Mouse (Mus musculus) liver, embryonic 16.5 days (tissue): ENCODE measurements around the gene Adamtsl3. TPM values are rescaled to one million over a fixed set of nuclear protein-coding genes. Genes with fewer than 3 reads are reported as not detected.

Experiments
- ATAC-seq: fragments of 200-750 bp; cut with Nextera tagmentation; 2 replicates; pipeline ENCODE4 v1.8.0; 2017; ENCODE audit warnings: low read depth, mild to moderate bottlenecking, moderate number of reproducible peaks, moderate library complexity
- H3K27ac ChIP-seq: fragments of 300-500 bp; sonication (generic); 2 replicates; pipeline ENCODE4 v1.5.1; 2014; ENCODE audit warnings: mild to moderate bottlenecking, low read length
- H3K27me3 ChIP-seq: fragments of 300-500 bp; sonication (generic); 2 replicates; pipeline ENCODE4 v1.6.1; 2014; ENCODE audit warnings: low read depth, low read length, mixed read lengths; ENCODE audit not compliant: control insufficient read depth, insufficient read depth
- H3K36me3 ChIP-seq: fragments of 300-500 bp; sonication (generic); 2 replicates; pipeline ENCODE4 v1.6.1; 2014; ENCODE audit warnings: mild to moderate bottlenecking; ENCODE audit not compliant: control insufficient read depth, insufficient read depth
- H3K4me1 ChIP-seq: fragments of 300-500 bp; sonication (generic); 2 replicates; pipeline ENCODE4 v1.6.1; 2014; ENCODE audit warnings: low read depth, low read length, mixed read lengths; ENCODE audit not compliant: control insufficient read depth
- H3K4me2 ChIP-seq: fragments of 300-500 bp; sonication (generic); 2 replicates; pipeline ENCODE4 v1.6.1; 2014; ENCODE audit warnings: low read depth, low read length, mixed read lengths
- H3K4me3 ChIP-seq: fragments of 300-500 bp; sonication (generic); 2 replicates; pipeline ENCODE4 v1.5.1; 2014; ENCODE audit warnings: low read depth, mild to moderate bottlenecking, low read length
- H3K9ac ChIP-seq: fragments of 300-500 bp; sonication (generic); 2 replicates; pipeline ENCODE4 v1.6.1; 2014; ENCODE audit warnings: low read depth, low read length
- H3K9me3 ChIP-seq: fragments of 300-500 bp; sonication (generic); replicated peaks from 2 replicates; pipeline ENCODE4 v1.6.1; 2016; ENCODE audit warnings: low read length; ENCODE audit not compliant: control insufficient read depth
- WGBS: fragments of 180-500 bp; shearing (Covaris S2); extraction: QIAGEN DNeasy Blood & Tissue Kit; methylation state at CpG from one replicate; pipeline ENCODE4 v1.1.7; 2014; ENCODE audit not compliant: insufficient replicate concordance; 5-methylcytosine and 5-hydroxymethylcytosine counted together
- polyA plus RNA-seq: library from polyadenylated mRNA; unstranded; fragments of >200 nt; fragmentation: Nextera tagmentation; extraction: Ambion mirVana; gene quantifications from 2 replicates; pipeline ENCODE4 v1.2.1, GENCODE M21; 2015

The Adamtsl3 gene
- polyA plus RNA-seq, 1 experiment from 2014 or later = 0.17 TPM

DNA sequence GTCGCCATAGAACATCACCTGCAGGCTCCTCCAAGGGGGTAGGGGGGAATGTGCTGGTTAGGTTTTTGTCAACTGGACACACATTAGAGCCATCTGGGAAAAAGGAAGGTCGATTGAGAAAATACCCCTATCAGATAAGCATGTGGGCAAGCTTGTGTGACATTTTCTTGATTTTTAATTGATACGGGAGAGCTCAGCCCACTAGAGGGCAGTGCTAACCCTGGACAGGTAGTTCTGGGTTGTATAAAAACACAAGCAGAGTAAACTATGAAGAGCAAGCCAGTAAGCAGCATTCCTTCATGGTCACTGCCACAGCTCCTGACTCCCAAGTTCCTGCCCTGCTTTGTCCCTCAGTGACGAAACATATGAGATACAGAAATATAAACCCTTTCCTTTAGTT is 197.7 kb downstream of the Adamtsl3 start:
- no peak overlapping the region for H3K4me2 ChIP-seq
- 49% methylated on average over 4 of the region's 4 CpGs for WGBS
- no peaks in the 10 kb centered on the region for H3K9me3 ChIP-seq
- ATAC-seq = no peak
- no peak overlapping the region for H3K9ac ChIP-seq
- H3K4me3 ChIP-seq = no peak overlapping the region
- H3K27me3 ChIP-seq = no peaks in the 10 kb centered on the region
- no peaks in the 10 kb centered on the region for H3K4me1 ChIP-seq
- H3K27ac ChIP-seq = no peak overlapping the region
- H3K36me3 ChIP-seq = no peaks in the 10 kb centered on the region

DNA sequence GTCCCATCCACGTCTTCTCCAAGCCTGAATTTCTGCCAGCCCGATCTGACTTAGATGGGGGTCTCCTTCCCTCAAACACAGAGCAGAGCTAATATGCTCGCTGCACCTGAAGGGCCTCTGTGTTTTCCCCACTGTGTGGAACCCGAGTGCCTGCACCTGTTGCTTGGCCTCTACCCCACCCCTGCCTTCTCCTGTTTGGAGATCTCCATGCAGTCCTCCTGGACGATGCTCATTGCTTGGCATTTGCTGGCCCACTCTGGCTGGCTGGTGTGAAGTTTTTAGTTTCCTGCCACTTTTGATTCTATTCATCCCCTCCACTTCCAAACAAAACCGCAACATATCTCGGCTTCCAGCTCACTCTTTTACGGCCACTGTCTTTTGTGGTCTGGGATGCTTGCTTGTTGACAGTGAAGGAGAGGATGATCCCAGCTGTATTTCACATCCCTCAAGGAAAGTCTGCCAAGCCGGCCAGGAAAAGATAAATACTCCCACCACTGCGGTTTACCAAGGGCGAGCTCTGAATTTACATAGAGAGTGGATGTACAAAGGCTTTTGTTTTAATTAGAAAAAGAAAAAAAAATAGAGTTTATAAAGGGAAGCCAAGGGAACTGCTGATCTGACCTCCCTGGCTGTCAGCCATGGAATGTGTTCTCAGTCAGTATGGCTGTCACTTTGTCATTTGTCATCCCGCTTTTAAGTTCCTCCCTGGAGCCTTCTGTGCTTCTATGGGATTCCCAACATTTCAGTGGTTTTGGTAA is 198.4 kb downstream of the Adamtsl3 start:
- Histone ChIP-seq H3K27me3 (no peaks in the 10 kb centered on the region), H3K4me2 (no peak overlapping the region), H3K4me1 (no peaks in the 10 kb centered on the region), H3K4me3 (no peak overlapping the region), H3K9ac (no peak overlapping the region), H3K27ac (no peak overlapping the region), H3K36me3 (no peaks in the 10 kb centered on the region), H3K9me3 (no peaks in the 10 kb centered on the region)
- ATAC-seq = no peak
- WGBS = 58% methylated on average over 12 of the region's 12 CpGs

DNA sequence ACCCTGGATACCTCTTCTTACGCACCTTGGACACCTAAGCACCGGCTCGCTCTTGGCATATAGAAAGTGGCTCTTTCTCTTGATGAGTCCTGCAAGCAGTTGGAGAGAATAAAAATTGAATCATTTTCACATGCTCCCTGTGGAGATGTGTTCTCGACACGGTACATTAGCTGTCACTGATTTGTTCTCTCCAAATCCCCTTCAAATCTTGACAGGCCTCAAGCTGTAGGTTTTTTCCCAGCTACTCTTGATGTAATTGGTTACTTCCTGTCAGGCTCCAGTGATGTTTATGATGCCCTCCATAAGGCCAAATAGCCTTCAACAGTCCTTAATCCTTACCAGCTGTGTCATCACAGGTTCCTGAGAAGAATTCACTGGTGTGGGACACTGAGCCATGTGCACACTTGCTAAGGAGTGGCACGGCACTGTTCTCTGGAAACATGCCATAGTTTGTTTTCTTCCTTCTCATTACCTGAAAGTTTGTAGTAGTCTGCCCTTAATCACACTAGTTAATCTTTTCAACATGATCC is 209.0 kb downstream of the Adamtsl3 start:
- Histone ChIP-seq H3K4me3 (no peak overlapping the region), H3K4me2 (no peak overlapping the region), H3K27me3 (no peaks in the 10 kb centered on the region), H3K9me3 (no peaks in the 10 kb centered on the region), H3K4me1 (no peaks in the 10 kb centered on the region), H3K27ac (no peak overlapping the region), H3K36me3 (no peaks in the 10 kb centered on the region), H3K9ac (no peak overlapping the region)
- 71% methylated on average over 6 of the region's 6 CpGs for WGBS
- ATAC-seq = no peak

GRCm38 (mm10) chr7:82552005-82552404 is 216.5 kb downstream of the Adamtsl3 start:
- no peak for ATAC-seq
- Histone ChIP-seq H3K27me3 (no peaks in the 10 kb centered on the region), H3K4me2 (no peak overlapping the region), H3K27ac (no peak overlapping the region), H3K9me3 (no peaks in the 10 kb centered on the region), H3K9ac (no peak overlapping the region), H3K4me3 (no peak overlapping the region), H3K36me3 (no peaks in the 10 kb centered on the region), H3K4me1 (no peaks in the 10 kb centered on the region)
- WGBS = 9% methylated on average over 1 of the region's 1 CpGs

DNA sequence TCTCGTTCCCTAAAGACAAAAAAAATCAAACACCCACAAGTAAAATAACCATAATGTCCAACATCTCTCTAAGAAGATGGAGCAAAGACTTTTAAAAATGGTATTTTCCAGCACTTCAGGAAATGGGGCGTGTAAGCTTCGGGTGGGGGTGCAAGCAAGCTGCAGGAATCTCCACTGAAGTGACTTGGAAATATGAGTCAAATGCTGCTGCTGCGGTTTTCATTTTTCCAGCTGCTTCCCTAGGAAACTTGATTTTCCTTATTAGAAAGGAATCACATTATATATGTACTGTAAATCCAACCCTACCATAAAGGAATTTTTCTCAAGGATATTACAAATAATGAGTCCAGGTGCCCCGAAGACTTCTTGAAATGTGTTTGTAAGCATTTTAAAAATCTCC is 220.3 kb downstream of the Adamtsl3 start:
- Histone ChIP-seq H3K4me2 (no peak overlapping the region), H3K4me3 (no peak overlapping the region), H3K36me3 (no peaks in the 10 kb centered on the region), H3K9me3 (no peaks in the 10 kb centered on the region), H3K9ac (no peak overlapping the region), H3K4me1 (no peaks in the 10 kb centered on the region), H3K27me3 (no peaks in the 10 kb centered on the region), H3K27ac (no peak overlapping the region)
- ATAC-seq = no peak
- 56% methylated on average over 5 of the region's 5 CpGs for WGBS

DNA sequence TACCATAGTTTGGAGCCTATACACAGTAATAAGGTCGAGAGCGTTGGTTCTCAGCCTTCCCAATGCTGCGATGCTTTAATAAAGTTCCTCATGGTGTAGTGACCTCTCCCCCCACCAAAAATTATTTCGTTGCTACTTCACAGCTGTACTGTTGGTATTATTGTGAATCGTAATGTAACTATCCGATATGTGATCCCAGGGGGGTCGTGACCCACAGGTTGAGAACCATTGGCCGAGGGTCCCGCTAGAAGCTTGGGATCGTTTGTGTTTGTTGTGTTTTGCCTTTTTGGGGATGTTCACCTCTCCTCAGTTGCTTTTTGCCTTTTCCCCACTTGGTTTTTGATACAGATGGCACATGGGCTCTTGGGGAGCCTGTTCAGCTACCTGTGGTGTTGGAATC is 220.9 kb downstream of the Adamtsl3 start:
- Histone ChIP-seq H3K4me2 (no peak overlapping the region), H3K27ac (no peak overlapping the region), H3K27me3 (no peaks in the 10 kb centered on the region), H3K9ac (no peak overlapping the region), H3K36me3 (no peaks in the 10 kb centered on the region), H3K4me3 (no peak overlapping the region), H3K9me3 (no peaks in the 10 kb centered on the region), H3K4me1 (no peaks in the 10 kb centered on the region)
- 75% methylated on average over 10 of the region's 10 CpGs for WGBS
- ATAC-seq = no peak

- Histone ChIP-seq H3K27ac (no peak overlapping the region), H3K36me3 (no peaks in the 10 kb centered on the region), H3K9ac (no peak overlapping the region), H3K9me3 (no peaks in the 10 kb centered on the region), H3K4me1 (no peaks in the 10 kb centered on the region), H3K27me3 (no peaks in the 10 kb centered on the region), H3K4me3 (no peak overlapping the region), H3K4me2 (no peak overlapping the region)
- no peak for ATAC-seq
- 70% methylated on average over 11 of the region's 11 CpGs for WGBS
Observed at GRCm38 (mm10) chr7:82557111-82557510, 221.6 kb downstream of the Adamtsl3 start.

DNA sequence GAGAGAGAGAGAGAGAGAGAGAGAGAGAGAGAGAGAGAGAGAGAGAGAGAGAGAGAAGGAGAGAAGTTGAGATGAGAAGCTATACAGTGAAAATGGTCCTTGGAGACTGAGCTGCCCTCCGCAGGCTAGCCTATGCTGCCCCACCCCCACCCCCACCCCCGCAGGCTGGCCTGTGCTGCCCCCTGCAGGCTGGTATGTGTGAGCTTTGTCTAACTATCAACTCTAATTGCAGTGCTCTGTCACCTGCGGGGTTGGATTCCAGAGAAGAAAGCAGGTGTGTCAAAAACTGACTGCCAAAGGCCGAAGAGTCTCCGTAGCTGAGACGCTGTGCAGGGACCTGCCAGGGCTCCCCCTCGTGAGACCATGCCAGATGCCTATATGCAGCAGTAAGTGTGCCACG is 231.2 kb downstream of the Adamtsl3 start:
- no peak overlapping the region for H3K4me2 ChIP-seq
- no peaks in the 10 kb centered on the region for H3K36me3 ChIP-seq
- no peak for ATAC-seq
- no peak overlapping the region for H3K9ac ChIP-seq
- 41% methylated on average over 8 of the region's 8 CpGs for WGBS
- no peaks in the 10 kb centered on the region for H3K4me1 ChIP-seq
- no peak overlapping the region for H3K4me3 ChIP-seq
- no peaks in the 10 kb centered on the region for H3K27me3 ChIP-seq
- H3K27ac ChIP-seq = no peak overlapping the region
- no peaks in the 10 kb centered on the region for H3K9me3 ChIP-seq

- H3K4me2 ChIP-seq = no peak overlapping the region
- ATAC-seq = no peak
- no peaks in the 10 kb centered on the region for H3K9me3 ChIP-seq
- no peak overlapping the region for H3K9ac ChIP-seq
- WGBS = 76% methylated on average over 3 of the region's 3 CpGs
- H3K4me1 ChIP-seq = no peaks in the 10 kb centered on the region
- no peak overlapping the region for H3K4me3 ChIP-seq
- no peak overlapping the region for H3K27ac ChIP-seq
- H3K36me3 ChIP-seq = no peaks in the 10 kb centered on the region
- no peaks in the 10 kb centered on the region for H3K27me3 ChIP-seq
Observed at GRCm38 (mm10) chr7:82567811-82568210, 232.3 kb downstream of the Adamtsl3 start.
